Mouse (Mus musculus): ENCODE data around the gene Pja2. TPM values are rescaled to one million over a fixed set of nuclear protein-coding genes. Genes with fewer than 3 reads are reported as not detected.
A peak's percentile ranks its signal among the peaks of the same experiment; 100 is the strongest.
"Not testable (repeated sequence)": the region's sequence is repeated elsewhere in the genome, so short reads cannot be mapped to it uniquely, and the experiment has no call there.

Pja2 gene
- polyA plus RNA-seq, 1 experiment from 2014 or later, result 67.1 TPM

DNA sequence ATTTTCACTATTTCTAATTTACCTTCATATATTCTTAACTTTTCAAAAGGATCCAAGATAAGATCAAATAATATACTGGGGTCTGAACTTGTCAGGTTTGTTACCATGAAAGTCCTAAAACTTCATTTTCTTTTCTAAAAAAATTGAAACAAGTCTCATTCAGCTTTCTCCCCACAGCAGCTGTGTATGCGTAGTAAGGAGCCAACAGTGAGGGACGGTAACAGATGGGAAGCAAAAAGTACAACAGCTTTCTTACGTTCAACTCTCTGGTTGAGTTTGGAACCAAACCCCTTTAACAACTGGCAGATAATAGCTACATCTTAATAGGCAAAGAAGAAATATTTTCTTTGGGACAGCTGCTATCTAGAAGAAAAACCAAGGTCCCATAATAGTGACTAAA lies 50.3 kb downstream of the Pja2 start:
- H3K4me3 ChIP-seq (replicated peaks); H3K4me1 ChIP-seq; H3K9me3 ChIP-seq (replicated peaks); H3K4me2 ChIP-seq (replicated peaks); H3K27ac ChIP-seq (replicated peaks); H3K27me3 ChIP-seq; ATAC-seq (ENCODE audit: insufficient number of reproducible peaks, low FRiP score, low TSS enrichment, low read depth); H3K9ac ChIP-seq: not testable (repeated sequence)
- 79% methylated on average over 3 of the region's 3 CpGs for WGBS
- peaks cover 42% of the 10 kb centered on the region for H3K36me3 ChIP-seq

DNA sequence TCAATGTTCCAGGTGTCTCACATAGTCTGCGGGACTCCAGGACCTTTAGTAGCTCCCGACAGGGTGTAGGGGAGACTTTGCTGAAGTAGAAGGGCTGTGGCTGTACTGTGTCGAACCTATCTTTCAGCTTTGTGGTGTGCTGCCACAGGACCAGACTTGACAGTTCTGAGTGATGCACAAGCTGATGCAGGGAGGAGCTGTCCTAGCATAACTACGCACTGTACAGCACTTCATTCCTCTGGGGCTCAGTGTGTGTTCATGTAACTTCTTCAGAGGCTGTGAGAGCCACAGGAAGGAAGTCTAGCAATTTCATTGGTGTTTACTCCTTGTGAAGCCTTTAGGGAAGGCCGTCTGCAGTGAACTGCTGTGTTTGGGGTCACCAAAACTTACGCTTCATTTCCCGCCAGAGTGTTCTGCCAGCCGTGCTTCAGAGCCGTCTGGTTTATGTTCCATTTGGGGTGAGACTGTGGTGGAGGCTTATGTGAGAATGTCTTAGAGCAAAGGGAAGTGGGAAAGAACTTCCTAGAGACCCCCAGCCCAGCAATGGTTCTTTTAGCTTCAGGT lies 54.0 kb downstream of the Pja2 start:
- Histone ChIP-seq H3K4me2 (replicated peaks) (no peak overlapping the region), H3K36me3 (0 out of 2 replicates have a peak, but pooled peaks cover 10% of the 10 kb centered on the region), H3K4me3 (replicated peaks) (no peak overlapping the region), H3K9ac (no peak overlapping the region), H3K4me1 (no peaks in the 10 kb centered on the region), H3K27ac (replicated peaks) (no peak overlapping the region), H3K9me3 (replicated peaks) (no peaks in the 10 kb centered on the region), H3K27me3 (no peaks in the 10 kb centered on the region)
- 72% methylated on average over 9 of the region's 9 CpGs for WGBS
- ATAC-seq (ENCODE audit: insufficient number of reproducible peaks, low FRiP score, low TSS enrichment, low read depth), result no peak

DNA sequence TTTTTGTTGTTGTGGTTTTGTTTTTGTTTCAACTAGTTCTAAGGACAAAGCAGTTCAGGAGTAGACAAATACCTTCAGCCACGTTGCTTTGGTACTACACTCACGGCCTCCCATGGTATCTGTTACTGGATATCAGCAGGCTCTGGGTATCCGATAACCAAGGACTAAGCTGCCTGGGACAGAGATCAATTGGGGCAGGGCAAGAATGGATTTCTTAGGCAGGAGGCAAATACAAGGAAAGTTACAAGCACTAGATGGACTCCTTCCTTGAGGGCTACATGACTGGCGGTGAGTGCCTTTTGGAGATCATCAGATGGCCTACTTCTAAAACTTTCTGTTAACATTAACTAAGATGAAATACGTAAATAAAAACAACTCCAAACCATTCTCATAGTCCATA lies 55.0 kb downstream of the Pja2 start:
- Histone ChIP-seq H3K9ac (no peak overlapping the region), H3K27ac (replicated peaks) (no peak overlapping the region), H3K9me3 (replicated peaks) (no peaks in the 10 kb centered on the region), H3K27me3 (no peaks in the 10 kb centered on the region), H3K4me1 (no peaks in the 10 kb centered on the region), H3K4me3 (replicated peaks) (no peak overlapping the region), H3K36me3 (0 out of 2 replicates have a peak, but pooled peaks cover 4% of the 10 kb centered on the region), H3K4me2 (replicated peaks) (no peak overlapping the region)
- ATAC-seq (ENCODE audit: insufficient number of reproducible peaks, low FRiP score, low TSS enrichment, low read depth), result no peak
- 79% methylated on average over 5 of the region's 5 CpGs for WGBS

- Histone ChIP-seq H3K27me3 (no peaks in the 10 kb centered on the region), H3K27ac (replicated peaks) (no peak overlapping the region), H3K36me3 (no peaks in the 10 kb centered on the region), H3K9me3 (replicated peaks) (no peaks in the 10 kb centered on the region), H3K4me3 (replicated peaks) (no peak overlapping the region), H3K4me1 (no peaks in the 10 kb centered on the region), H3K9ac (no peak overlapping the region), H3K4me2 (replicated peaks) (no peak overlapping the region)
- ATAC-seq (ENCODE audit: insufficient number of reproducible peaks, low FRiP score, low TSS enrichment, low read depth), result 0 out of 2 replicates have a peak, but pooled peaks have one; percentile 22
- 90% methylated on average over 4 of the region's 4 CpGs for WGBS
Observed at GRCm38 (mm10) chr17:64275188-64275587, 56.5 kb downstream of the Pja2 start.

DNA sequence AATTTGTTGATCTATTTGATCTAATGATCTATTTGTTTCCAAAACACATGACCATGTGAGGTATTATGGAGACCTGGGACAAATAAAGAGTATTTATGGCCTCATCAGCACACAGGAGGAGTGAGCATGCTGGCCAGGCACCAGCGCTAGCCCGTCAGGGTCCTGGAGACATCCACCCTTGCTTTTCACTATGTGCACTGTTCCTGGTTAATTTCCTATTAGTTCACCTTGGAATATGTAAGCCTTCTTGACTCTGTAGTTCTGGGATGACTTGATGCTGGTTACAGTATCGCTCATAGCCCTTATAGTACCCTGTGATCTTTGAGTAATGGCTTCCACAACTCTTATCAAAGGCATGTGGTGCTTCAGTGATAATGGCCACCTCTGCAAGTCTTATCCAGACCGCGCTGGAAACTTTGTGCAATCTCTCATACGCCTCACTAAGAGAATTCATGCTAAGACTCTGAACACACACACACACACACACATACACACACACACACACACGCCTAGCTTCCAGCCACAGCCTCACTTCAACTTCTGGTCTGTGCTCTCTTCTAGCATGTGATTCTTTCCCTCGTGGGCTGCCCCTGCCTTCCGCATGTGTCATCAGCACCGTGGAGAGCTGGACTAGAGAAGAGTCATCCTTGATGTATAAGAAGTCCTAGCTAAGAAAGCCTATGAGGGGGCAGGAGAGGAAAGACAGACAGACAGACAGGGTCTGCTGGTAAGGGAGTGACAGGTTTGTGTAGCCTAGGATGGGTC lies 57.2 kb downstream of the Pja2 start:
- H3K27ac ChIP-seq (replicated peaks), result no peak overlapping the region
- no peak overlapping the region for H3K4me3 ChIP-seq (replicated peaks)
- H3K36me3 ChIP-seq, result no peaks in the 10 kb centered on the region
- H3K4me2 ChIP-seq (replicated peaks), result no peak overlapping the region
- H3K9ac ChIP-seq, result no peak overlapping the region
- H3K4me1 ChIP-seq, result no peaks in the 10 kb centered on the region
- ATAC-seq (ENCODE audit: insufficient number of reproducible peaks, low FRiP score, low TSS enrichment, low read depth), result no peak
- WGBS, result 89% methylated on average over 10 of the region's 10 CpGs
- H3K9me3 ChIP-seq (replicated peaks), result no peaks in the 10 kb centered on the region
- H3K27me3 ChIP-seq, result no peaks in the 10 kb centered on the region

DNA sequence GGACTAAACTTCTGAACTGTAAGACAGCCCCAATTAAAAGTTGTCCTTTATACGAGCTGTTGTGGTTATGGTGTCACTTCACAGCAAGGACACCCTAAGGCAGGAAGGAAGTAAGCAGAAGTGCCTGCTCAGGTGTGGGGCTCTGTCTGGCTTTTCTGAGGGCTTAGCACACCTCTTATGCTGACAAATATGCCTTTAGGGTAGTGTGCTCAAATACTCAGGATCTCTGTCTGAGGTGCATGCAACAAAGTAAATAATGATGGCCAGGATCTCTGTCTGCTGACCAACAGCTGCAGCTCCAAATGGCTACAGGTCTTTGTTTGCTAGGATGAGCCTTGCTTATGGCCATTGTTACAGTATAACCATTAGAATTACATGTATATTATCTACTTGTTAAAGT lies 71.1 kb downstream of the Pja2 start:
- no peak overlapping the region for H3K4me3 ChIP-seq (replicated peaks)
- no peaks in the 10 kb centered on the region for H3K36me3 ChIP-seq
- WGBS, result 73% methylated on average over 1 of the region's 1 CpGs
- ATAC-seq (ENCODE audit: insufficient number of reproducible peaks, low FRiP score, low TSS enrichment, low read depth), result no peak
- no peaks in the 10 kb centered on the region for H3K9me3 ChIP-seq (replicated peaks)
- no peak overlapping the region for H3K9ac ChIP-seq
- no peak overlapping the region for H3K4me2 ChIP-seq (replicated peaks)
- no peak overlapping the region for H3K27ac ChIP-seq (replicated peaks)
- H3K4me1 ChIP-seq, result no peaks in the 10 kb centered on the region
- no peaks in the 10 kb centered on the region for H3K27me3 ChIP-seq

DNA sequence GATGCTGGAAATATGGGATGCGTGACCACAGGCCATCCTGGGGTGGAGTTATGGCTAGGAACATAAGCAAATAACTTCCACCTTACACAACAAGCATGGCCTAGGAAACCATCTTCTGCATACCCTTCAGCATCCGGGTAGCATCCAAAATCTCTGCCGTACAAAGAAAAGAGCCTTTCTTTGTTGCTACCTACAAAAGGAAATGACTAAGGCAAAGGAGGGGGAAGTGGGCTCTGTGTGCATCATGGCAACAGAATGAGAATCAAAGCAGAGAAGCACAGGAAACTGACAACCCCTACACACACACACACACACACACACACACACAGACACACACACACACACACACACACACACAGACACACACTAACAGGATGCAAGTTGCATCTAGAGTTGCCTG lies 83.5 kb downstream of the Pja2 start:
- Histone ChIP-seq H3K36me3 (no peaks in the 10 kb centered on the region), H3K4me3 (replicated peaks) (no peak overlapping the region), H3K9ac (no peak overlapping the region), H3K27me3 (no peaks in the 10 kb centered on the region), H3K4me1 (no peaks in the 10 kb centered on the region), H3K27ac (replicated peaks) (no peak overlapping the region), H3K9me3 (replicated peaks) (no peaks in the 10 kb centered on the region), H3K4me2 (replicated peaks) (no peak overlapping the region)
- 67% methylated on average over 3 of the region's 3 CpGs for WGBS
- ATAC-seq (ENCODE audit: insufficient number of reproducible peaks, low FRiP score, low TSS enrichment, low read depth), result no peak

DNA sequence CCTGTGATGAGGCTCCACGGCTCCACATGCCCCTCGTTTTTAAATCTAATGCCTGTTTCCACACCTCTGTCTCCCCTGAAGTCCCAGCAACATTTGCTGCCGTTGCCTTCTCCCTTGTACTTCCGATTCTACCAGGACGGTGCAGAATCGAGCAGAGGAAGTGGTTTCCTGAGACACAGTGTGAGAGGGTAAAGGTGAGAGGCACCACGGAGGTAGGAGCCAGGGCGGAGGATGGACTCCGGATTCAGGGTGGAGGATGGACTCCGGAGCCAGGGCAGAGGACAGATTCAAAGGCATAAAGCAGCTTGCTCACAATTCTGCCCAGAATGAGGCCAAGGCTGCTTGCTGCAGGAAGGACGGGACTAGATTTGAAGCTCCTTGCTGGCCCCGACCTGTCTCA lies 88.8 kb downstream of the Pja2 start:
- Histone ChIP-seq H3K9me3 (replicated peaks) (no peaks in the 10 kb centered on the region), H3K27me3 (no peaks in the 10 kb centered on the region), H3K36me3 (no peaks in the 10 kb centered on the region), H3K4me2 (replicated peaks) (no peak overlapping the region), H3K4me3 (replicated peaks) (no peak overlapping the region), H3K4me1 (peaks cover 7% of the 10 kb centered on the region; the same call in 1 of the 2 replicates), H3K9ac (no peak overlapping the region), H3K27ac (replicated peaks) (no peak overlapping the region)
- WGBS, result 63% methylated on average over 12 of the region's 12 CpGs
- no peak for ATAC-seq (ENCODE audit: insufficient number of reproducible peaks, low FRiP score, low TSS enrichment, low read depth)

- no peak overlapping the region for H3K27ac ChIP-seq (replicated peaks)
- H3K4me1 ChIP-seq, result peaks cover 7% of the 10 kb centered on the region; the same call in 1 of the 2 replicates
- no peaks in the 10 kb centered on the region for H3K36me3 ChIP-seq
- no peaks in the 10 kb centered on the region for H3K9me3 ChIP-seq (replicated peaks)
- H3K4me3 ChIP-seq (replicated peaks), result no peak overlapping the region
- no peak for ATAC-seq (ENCODE audit: insufficient number of reproducible peaks, low FRiP score, low TSS enrichment, low read depth)
- 32% methylated on average over 9 of the region's 9 CpGs for WGBS
- no peak overlapping the region for H3K9ac ChIP-seq
- no peaks in the 10 kb centered on the region for H3K27me3 ChIP-seq
- H3K4me2 ChIP-seq (replicated peaks), result no peak overlapping the region
Observed at GRCm38 (mm10) chr17:64242310-64242859, 89.3 kb downstream of the Pja2 start.

- Histone ChIP-seq H3K36me3 (no peaks in the 10 kb centered on the region), H3K4me1 (peaks cover 7% of the 10 kb centered on the region; the same call in 1 of the 2 replicates), H3K27me3 (no peaks in the 10 kb centered on the region), H3K4me2 (replicated peaks) (no peak overlapping the region), H3K9ac (no peak overlapping the region), H3K27ac (replicated peaks) (no peak overlapping the region), H3K9me3 (replicated peaks) (no peaks in the 10 kb centered on the region), H3K4me3 (replicated peaks) (no peak overlapping the region)
- ATAC-seq (ENCODE audit: insufficient number of reproducible peaks, low FRiP score, low TSS enrichment, low read depth), result no peak
- WGBS, result 69% methylated on average over 11 of the region's 11 CpGs
Observed at GRCm38 (mm10) chr17:64241544-64242292, 90.0 kb downstream of the Pja2 start.

- WGBS, result 62% methylated on average over 4 of the region's 4 CpGs
- H3K27me3 ChIP-seq, result no peaks in the 10 kb centered on the region
- no peak overlapping the region for H3K4me2 ChIP-seq (replicated peaks)
- H3K9ac ChIP-seq, result no peak overlapping the region
- no peaks in the 10 kb centered on the region for H3K4me1 ChIP-seq
- H3K27ac ChIP-seq (replicated peaks), result no peak overlapping the region
- no peak for ATAC-seq (ENCODE audit: insufficient number of reproducible peaks, low FRiP score, low TSS enrichment, low read depth)
- H3K36me3 ChIP-seq, result no peaks in the 10 kb centered on the region
- no peaks in the 10 kb centered on the region for H3K9me3 ChIP-seq (replicated peaks)
- H3K4me3 ChIP-seq (replicated peaks), result no peak overlapping the region
Observed at GRCm38 (mm10) chr17:64232134-64232533, 99.6 kb downstream of the Pja2 start.
